Mouse (Mus musculus) cerebral cortex, adult 2 months (tissue): ENCODE results near the gene Nfya.

Experiments
- WGBS: fragments of 180-500 bp; shearing (Covaris S2); methylation state at CpG from one replicate; pipeline ENCODE4 v1.1.7; 2018; 5-methylcytosine and 5-hydroxymethylcytosine counted together

The Nfya gene

DNA sequence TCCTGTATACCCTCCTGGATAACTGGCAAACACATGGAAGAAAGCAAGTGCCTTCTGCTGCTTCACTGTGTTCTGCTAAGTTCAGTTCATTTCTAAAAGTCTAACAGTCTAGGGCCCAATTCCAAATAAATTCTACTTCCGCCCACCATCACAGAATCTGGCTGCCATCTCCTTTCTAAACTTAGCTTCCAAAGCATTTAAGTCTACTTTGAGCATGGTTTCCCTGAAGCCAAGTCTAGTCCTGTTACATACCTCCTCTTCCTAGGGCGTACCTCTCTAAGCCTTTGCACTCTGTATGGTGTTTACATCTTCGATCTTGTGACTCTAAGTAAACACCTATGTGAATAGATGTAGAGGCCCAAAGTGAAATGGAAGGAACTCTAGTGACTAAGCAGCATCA lies 17.1 kb downstream of the Nfya start:
- WGBS: 54% methylated on average over 3 of the region's 3 CpGs

DNA sequence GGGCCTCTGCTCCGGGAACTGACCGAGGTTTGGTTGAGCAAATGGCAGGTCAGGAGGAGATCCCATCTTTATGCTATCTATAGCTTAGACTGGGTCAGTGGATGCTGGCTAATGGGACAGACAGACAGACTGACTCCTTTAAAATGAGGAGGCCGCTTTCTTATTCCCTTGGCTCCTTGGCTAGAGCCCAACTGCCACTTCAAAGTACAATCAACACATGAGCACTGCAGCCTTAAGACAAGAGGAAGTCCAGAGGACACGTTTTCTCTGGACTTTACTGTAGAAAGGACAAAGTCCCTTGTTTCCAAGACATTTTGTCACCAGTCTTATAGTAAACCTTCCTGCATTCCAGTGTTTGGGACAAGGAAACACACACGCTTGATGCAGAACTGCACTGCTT lies 18.3 kb downstream of the Nfya start:
- 74% methylated on average over 5 of the region's 5 CpGs for WGBS

DNA sequence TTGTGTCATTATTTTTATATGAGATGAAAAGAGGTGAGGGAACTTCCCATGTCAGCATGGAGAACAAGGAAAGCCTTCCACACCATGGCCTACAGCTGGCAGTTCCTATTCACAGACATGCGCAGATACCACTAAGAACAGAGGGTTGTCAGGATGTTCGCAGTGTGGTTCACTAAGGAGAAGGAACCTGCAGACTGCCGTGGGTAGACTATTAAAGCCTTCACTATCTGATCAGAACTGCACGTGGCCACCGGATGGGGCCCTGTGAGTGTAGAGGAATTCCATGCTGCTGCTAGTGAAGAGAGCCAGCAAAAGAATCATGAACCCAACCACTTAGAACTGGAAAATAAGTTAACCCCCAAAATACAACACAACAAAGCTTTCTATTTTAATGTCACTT lies 20.3 kb downstream of the Nfya start:
- WGBS: 92% methylated on average over 5 of the region's 5 CpGs

DNA sequence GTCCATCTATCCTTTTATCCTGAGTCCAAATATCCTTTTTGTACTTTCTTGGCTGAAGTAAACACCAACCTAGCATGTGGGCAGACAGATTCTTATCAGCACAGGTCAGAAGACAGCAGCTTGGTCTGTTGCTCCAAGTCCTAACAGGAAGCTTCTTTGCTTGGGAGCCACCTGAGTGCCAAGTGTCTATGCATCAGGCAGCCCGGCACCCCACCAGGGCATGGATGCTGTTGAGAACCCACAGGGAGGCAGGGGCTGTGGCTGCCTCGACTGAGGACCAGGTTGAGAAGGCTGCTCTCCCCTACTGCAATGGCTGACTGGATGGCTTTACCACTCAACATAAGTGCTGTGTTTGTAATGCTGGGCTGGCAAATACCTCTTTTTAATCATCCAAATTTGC lies 21.0 kb downstream of the Nfya start:
- WGBS: 87% methylated on average over 2 of the region's 2 CpGs

DNA sequence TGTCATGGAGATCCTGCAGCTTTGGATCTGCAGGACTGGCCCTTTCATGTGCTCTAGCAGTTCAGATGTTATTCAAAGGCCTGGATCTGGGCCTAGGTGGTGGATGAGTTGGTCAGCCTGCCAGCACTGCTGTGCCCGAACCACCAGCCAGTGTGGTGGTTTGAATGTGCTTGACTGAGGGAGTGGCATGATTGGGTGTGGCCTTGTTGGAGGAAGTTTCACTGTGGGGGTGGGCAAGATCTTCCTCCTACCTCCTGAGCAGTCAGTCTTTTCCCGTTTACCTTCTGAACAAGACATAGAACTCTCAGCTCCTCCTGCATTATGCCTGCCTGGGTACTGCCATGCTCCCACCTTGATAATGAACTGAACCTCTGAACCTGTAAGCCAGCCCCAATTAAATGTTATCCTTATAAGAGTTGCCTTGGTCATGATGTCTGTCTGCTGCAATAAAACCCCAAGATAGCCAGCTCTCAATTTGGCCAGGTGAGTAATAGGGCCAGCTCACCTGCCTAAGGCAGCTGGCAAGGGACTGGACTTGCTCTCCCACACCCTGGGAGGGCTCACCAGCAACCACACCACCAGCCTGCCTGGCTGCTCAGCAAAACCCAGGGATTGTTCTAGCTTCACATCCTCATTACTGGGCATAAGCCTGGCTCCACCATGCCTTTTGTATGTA lies 23.8 kb downstream of the Nfya start:
- WGBS: 52% methylated on average over 2 of the region's 2 CpGs

DNA sequence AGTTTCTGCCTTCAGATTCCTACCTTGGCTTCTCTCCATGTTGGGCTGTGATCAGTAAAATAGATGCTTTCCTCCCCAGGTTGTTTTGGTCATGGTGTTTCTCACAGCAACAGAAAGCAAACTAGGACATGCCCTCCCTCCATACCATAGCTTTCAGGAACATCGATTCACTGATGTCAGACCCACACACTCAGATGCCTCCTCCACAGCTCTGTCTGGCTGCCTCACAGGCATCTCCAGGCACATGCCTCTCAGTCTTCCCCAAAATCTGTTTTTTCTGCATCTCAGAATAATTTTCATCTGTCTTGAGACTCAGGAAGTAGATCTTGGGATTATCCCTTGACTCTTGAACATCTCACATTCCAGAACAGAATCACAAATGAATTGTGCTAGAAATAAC lies 33.6 kb downstream of the Nfya start:
- WGBS: 54% methylated on average over 1 of the region's 1 CpGs

DNA sequence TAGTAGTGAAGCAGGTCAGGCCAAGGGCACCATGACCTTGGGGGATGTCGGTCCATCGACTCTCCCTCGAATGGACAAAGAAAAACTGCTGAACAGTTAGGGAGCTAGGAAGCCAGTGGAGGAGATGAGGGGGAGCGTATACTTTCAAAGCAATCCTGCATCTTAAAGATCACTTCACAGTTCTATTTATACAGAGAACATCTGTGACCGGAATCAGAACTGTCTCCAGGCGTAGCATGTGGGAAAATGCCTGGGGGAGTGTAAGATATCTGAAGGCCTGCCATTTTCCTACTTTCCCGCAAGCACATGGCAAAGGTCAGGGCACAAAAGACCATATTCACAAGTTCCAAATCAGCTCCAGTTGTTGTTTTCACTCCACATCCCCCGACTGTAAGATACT lies 36.7 kb downstream of the Nfya start:
- 51% methylated on average over 8 of the region's 8 CpGs for WGBS

DNA sequence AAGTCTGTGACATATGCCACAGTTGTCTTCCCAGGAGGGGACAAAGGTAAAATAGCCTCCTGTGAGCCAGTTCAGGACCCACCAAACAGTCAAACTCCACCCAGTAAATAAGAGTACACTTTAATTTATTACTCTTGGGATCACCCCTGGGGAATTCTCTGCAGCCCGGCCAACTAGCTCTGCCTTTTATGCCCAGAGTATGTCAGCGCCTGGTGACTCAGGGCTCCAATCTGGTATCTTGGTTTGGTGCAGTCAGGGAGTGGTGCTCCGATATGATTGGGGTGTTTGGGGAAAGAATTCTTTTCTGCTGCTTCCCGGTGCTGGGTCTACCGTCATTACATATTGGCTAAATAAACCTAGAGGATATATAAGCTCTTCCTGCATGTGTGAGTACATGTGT lies 42.9 kb downstream of the Nfya start:
- 77% methylated on average over 5 of the region's 5 CpGs for WGBS

DNA sequence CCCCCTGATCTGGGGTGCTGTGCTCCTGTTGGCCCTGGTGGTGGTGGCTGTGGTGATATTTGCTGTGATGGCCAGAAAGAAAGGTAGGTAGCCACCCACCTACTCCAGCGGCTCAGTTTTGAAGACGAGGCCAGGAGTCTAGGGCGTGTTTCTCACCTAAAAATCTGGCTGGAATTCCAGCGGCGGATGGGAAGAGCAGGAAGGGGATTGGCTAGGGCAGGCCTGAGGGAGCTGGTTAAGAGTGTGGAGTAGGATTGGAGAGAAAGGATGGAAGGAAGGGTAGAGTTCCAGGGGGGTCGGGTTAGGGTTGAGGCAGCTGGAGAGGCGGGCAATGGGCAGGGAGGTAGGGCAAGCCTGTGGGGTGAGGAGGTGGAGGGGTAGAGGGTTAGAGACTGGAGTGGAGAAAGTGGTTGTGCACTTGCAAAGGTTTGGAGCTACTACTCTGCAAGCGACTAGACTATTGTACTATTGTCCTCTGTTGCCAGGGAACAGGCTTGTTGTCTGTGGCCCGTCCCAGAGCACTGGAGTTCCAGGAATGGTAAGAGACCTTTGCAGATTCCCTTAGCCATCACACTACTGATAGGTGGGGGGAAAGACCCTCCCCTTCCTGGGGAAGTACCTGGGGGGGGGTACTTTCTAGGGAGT lies 44.1 kb downstream of the Nfya start:
- WGBS: 77% methylated on average over 9 of the region's 9 CpGs

DNA sequence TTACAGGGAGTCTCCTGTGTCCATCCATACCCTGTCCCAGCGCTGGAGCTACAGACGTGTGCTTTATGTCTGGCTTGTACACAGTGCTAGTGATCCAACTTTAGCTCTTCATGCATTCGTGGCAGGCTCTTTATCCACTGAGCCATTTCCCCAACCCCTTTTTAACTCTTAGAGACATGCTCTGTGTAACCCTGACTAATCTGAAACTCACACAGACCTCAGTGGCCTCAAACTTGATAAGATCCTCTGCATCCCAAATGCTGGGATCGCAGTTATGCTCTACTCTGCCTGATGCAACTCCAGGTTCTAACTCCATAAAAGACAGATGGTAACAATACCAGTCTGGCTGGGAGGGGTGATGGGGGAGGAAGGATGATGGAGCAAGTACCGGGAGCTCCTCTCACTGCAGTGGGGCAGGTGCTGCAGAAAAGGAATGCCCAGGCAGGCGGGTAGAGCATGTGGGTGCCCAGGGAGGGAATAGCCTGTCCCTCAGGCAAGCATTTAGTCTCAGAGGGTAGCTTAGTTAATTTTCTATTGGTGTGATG lies 46.2 kb downstream of the Nfya start:
- WGBS: 41% methylated on average over 6 of the region's 6 CpGs

DNA sequence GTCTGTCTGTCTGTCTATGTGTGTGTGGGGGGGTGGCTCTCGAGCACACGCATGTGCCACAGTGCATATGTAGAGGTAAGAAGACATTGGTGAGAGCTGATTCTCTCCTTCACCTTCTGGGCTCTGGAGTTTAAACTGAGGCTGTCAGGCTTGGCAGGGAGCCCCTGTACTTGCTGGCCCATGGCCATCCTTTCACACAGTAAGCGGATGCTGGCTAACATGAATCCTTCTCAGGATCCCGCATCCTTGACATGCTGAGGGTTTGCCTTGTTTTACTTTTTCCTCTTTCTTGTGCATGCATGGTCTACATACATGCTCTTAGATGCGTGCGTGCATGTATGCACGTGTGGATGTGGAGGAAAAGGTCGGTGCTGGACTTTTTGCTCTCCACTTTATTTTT lies 46.7 kb downstream of the Nfya start:
- WGBS: 45% methylated on average over 8 of the region's 8 CpGs

DNA sequence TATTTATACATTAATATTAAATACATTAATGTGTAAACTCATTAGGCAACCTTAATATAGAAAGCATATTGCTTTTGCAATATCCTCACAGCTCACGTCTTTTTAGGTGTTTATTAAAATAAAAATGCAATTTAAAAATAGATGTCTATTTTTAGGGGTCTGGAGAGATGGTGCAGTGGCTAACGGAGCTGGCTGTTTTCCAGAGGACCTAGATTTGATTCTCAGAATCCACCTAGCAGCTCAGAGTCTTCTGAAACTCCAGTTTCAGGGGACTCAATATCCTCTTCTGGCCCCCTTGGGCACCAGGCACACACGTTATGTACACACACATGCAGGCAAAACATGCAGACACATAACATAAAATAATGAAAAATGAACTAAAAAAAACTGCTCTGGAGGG lies 47.4 kb downstream of the Nfya start:
- WGBS: 55% methylated on average over 3 of the region's 3 CpGs

DNA sequence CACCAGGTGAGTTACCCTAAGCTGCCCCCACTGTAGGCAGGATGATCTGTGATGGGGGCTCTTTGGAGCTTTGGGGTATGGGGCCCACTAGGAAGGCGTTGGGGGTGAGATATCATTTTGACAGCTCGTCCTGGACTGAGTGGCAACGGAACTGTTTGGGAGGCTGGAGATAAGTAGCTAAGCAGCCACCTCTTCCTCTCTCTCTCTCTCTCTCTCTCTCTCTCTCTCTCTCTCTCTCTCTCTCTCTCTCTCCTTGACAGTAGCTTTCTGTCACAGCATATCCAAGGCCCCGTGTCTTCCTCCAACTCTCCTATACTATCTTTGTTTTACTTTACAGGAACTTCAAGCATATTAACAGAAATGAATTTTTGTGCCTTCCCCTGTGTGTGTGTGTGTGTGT lies 49.2 kb downstream of the Nfya start:
- WGBS: 83% methylated on average over 4 of the region's 4 CpGs

DNA sequence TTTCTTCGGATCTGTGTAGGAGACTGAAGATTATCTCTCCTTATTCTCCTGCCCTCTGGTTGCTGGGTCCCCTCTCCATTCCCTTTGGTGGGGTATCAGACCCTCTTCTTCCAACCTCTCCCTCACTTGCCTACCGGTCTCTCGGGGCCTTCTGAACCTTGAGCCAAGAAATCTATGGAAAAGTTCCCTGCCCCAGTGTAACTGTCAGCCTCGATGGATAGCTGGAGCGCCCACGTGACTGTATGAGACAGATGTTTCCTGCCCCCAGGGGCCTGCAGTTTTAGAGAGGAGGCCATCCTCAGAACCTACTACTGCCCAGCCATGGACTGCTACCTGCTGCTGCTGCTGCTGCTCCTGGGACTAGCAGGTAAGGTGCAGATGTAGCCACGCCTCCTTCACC lies 50.1 kb downstream of the Nfya start, which contains the start of gene Treml1:
TSS of gene Treml1 (plus strand) at position 301 of the 400 bp plus-strand sequence.
- 87% methylated on average over 7 of the region's 7 CpGs for WGBS

DNA sequence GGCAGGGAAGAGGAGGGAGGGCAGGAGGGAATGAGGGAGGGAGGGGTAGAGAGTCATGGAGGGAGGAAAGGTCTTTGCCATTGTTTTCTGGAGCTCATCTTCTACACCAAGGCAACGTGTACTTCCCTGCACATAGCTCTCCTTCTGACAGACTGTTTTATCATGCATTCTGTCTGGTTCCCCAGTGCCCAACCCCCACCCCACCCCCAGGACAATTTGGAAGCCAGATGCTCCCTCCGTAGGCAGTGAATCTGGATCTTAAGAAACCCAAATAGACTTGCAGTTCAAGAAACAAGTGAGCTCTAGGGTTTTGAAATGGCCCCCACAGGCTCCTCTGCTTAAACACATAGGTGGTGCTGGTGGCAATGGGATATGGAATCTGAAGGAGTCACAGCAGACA lies 51.8 kb downstream of the Nfya start:
- 38% methylated on average over 2 of the region's 2 CpGs for WGBS

DNA sequence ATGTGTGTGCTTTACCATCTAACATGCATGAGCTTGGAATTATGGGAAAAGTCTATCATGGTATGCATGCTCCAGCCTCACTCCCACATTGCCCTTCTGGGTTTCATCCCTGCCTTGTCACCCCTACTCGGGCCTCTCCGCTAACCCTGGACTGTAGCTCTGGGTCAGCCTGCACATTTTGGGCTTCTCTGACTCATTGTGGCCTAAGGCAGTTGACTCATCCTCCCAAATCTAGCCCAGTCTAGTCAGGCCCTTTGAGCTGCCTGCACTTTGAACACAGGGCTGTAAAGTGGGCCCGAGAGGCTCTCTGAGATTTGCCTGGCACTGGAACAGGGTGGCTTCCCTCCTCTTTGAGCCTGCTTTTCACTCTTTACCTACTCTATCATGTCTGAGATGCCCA lies 53.9 kb downstream of the Nfya start:
- 80% methylated on average over 3 of the region's 3 CpGs for WGBS

DNA sequence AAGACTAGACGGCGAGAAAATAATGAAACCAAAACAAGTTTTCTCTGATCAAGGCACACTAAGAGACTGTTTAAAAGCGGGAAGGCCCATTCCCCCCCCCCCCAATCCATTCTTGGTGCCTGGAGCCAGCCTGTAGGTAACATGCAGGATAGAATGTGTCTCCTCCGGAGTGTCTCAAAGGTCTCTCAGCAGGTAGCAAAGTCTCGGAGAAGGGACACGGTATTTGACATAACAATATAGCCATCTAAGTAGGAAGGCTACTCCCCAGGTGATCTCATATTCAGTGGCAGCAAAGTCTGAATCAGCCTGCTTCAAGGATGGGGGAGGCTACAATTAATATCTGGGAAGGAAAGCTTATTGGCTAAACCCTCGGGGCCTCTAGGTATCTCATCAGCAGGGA lies 56.7 kb downstream of the Nfya start:
- WGBS: 89% methylated on average over 7 of the region's 7 CpGs

DNA sequence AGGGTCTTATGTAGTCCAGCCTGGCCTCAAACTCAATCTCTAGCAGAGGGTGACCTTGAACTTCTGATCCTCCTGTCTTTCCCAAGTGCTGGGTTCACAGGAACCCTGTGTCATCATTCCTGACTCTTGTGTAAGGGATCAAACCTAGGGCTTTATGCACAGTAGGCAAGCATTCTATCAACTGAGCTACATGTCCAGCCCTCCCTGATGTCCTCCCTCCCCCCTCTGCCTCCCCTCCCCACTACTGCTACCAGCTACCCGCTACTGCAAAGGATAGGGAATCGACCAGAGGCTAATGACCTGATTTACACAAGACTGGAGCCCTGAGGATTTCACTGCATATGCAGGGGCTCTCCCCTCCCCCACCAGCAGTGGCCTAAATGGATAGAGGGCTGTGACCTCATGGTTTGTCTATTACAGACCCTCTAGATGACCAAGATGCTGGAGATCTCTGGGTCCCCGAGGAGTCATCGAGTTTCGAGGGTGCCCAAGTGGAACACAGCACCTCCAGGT lies 59.0 kb downstream of the Nfya start:
- WGBS: 81% methylated on average over 5 of the region's 5 CpGs

DNA sequence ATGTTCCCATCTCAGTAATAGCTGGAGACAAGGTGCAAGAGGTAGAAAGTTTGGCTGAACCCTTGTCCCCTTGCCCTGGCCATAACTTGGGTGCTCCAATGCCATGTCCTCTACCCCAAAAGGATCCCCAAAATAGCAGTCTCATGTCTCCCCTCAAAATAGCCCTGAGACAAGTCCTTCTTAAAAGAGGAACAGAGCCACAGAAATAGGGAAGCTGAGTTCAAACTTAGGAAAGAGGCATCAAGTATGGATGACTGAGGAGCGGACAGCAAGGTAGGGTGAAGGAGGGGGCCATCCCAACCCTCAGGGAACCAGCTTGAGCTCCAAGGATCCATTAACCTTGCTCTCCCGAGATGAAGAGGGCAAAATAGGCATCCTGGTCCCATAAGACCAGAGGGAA lies 62.4 kb downstream of the Nfya start:
- WGBS: 71% methylated on average over 2 of the region's 2 CpGs

DNA sequence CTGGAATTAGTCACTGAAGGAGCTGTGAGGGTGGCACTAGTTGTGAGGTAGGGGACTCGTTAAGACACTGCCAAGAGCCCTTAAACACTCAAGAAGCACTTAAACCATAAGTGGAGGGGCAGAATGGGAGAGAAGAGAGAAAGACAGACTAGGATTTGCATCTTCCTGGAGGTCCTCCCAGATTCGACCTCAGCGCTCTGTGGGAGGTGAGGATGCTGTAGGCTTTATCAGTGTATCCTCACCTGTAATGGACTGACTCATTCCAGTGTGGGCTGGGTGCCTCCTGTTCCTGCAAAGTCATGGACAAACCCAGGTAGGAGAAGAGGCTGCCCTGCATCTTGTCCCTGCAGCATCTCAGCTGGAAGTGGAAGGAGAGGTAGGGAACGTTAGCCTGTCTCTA lies 62.9 kb downstream of the Nfya start:
- WGBS: 52% methylated on average over 4 of the region's 4 CpGs

DNA sequence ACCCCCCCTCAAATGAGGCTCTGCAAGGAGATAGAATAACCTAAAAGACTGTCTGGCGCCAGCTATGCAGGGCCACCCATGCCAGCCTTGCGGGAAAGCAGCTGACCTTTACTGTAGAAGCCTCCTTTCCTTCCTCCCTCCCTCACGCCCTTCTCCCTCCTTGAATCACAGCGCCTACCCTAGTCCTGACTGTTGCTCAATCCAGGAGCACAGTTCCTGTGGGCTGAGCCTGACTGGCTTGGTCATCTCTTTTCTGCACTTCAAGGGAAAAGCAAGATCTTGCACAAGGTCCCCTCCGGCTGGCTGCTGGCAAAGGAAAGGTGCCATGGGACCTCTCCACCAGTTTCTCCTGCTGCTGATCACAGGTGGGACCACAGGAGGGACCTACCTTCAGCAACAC lies 63.5 kb downstream of the Nfya start, which contains the start of gene Trem2:
TSS of gene Trem2 (plus strand) at position 171 of the 400 bp plus-strand sequence.
- WGBS: 57% methylated on average over 5 of the region's 5 CpGs

DNA sequence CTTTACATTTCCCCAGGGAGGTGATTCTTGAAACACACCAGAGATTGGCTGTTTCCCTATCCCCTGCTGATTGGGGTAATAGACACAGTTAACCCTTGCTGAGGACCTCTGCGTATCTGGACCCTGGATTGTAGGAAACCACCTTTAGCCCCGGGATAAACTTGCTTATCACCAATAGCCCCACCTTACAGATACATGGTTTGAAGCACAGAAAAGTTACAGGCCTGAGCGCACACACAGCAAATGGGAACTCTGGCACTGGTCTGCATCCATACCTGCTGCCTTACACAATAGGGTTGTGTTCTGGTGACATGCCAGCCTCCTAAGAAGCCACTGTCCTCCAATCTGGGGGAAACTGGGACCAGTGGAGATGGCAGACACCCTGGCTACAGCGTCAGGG lies 63.9 kb downstream of the Nfya start:
- 81% methylated on average over 4 of the region's 4 CpGs for WGBS

DNA sequence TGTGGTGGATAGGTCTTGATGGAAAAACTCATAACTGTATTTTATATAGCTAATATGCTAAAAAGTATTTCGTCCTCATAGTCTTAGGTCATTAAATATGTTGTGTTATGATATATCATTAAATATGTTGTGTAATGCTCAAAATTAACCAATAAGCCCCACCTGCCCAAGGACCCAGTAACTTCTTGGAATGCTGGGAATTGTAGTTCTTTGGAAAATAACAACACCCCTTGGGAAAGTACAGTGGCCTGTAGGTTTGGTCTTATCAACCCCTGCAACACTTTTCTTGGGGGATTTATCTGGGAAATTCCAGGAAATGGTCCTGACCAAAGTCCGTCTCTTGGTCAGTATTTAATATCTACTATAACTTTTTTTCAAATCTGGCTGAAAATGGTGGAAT lies 66.6 kb downstream of the Nfya start:
- 95% methylated on average over 2 of the region's 2 CpGs for WGBS
